Comparison of ENCODE assay signal across 9 mouse cellular contexts in genomic region chrX:94624835-94625803, GRCm38 (mm10). TPM values are rescaled to one million over a fixed set of nuclear protein-coding genes. Genes with fewer than 3 reads are reported as not detected.
DNase-seq lines count a peak whose midpoint lies in the region; ATAC-seq and TF ChIP-seq lines count a peak whose summit lies in the region.
"Had no signal": no experiment of that assay in that cellular context is flagged by ENCODE, and none has a peak within 500 bp of the region (broad histone marks: within the 10 kb centered on the region; RNA-seq: fewer than 3 reads in every experiment).

No protein-coding gene starts in this region.

- no peak overlapping the region for H3ac ChIP-seq in myocyte (ENCODE audit: control insufficient read depth, insufficient read length)

- no peak for TF ChIP-seq POLR2A in myocyte (IDR thresholded peaks at IDR 0.05; ENCODE audit: insufficient read length, low read depth)

- no peaks in the 10 kb centered on the region for H3K9me3 ChIP-seq in intestine, embryonic 15.5 days
- no peaks in the 10 kb centered on the region for H3K9me3 ChIP-seq in limb, embryonic 12.5 days

- H3K9ac ChIP-seq in intestine, embryonic 15.5 days = no peak overlapping the region
- H3K9ac ChIP-seq in limb, embryonic 12.5 days (replicated peaks) = no peak overlapping the region

- no peak overlapping the region for H3K27ac ChIP-seq in intestine, embryonic 15.5 days
- no peak overlapping the region for H3K27ac ChIP-seq in limb, embryonic 12.5 days

- no peaks in the 10 kb centered on the region for H3K4me1 ChIP-seq in intestine, embryonic 15.5 days (replicated peaks)
- no peaks in the 10 kb centered on the region for H3K4me1 ChIP-seq in limb, embryonic 12.5 days (replicated peaks)

- ATAC-seq in intestine, embryonic 15.5 days = peak; percentile 82
- no peak for ATAC-seq in limb, embryonic 12.5 days (ENCODE audit: insufficient number of reproducible peaks, insufficient read depth, low FRiP score, low TSS enrichment, low read depth)
- ATAC-seq: Patski had no signal

- H3K4me3 ChIP-seq in intestine, embryonic 15.5 days (replicated peaks) = no peak overlapping the region
- H3K4me3 ChIP-seq in limb, embryonic 12.5 days (replicated peaks) = peak overlapping the region; percentile 17; the same call in 1 of the 2 replicates
- H3K4me3 ChIP-seq in myocyte = no peak overlapping the region

- H3K36me3 ChIP-seq in intestine, embryonic 15.5 days = no peaks in the 10 kb centered on the region
- H3K36me3 ChIP-seq in limb, embryonic 12.5 days = no peaks in the 10 kb centered on the region
- H3K36me3 ChIP-seq in myocyte (ENCODE audit: control insufficient read depth, insufficient read depth) = no peaks in the 10 kb centered on the region

- H3K4me2 ChIP-seq in intestine, embryonic 15.5 days (replicated peaks) = peak overlapping the region; percentile 26; the same call in 1 of the 2 replicates
- H3K4me2 ChIP-seq in limb, embryonic 12.5 days = peak overlapping the region; percentile 41
- peak overlapping the region; percentile 42 for H3K4me2 ChIP-seq in myocyte (ENCODE audit: low read depth)

- no peaks in the 10 kb centered on the region for H3K79me2 ChIP-seq in myocyte (ENCODE audit: control insufficient read depth, insufficient read depth)

- 28% methylated on average over 13 of the region's 13 CpGs for WGBS in intestine, embryonic 15.5 days
- 31% methylated on average over 13 of the region's 13 CpGs for WGBS in limb, embryonic 12.5 days

- peak; percentile 37 for DNase-seq in gastrocnemius, postnatal 10 days
- no peak for DNase-seq in gastrocnemius, postnatal 36 days
- DNase-seq in brain, adult 2 months (ENCODE audit: low read depth, low spot score) = peak; percentile 82
- peak; percentile 23 to 62 for DNase-seq in frontal cortex, adult 2 months (ENCODE audit: extremely low spot score in 1 of 2, low spot score in 1 of 2)
- peak; percentile 45 for DNase-seq in thymus, postnatal 4 days

- intact Hi-C loops in gastrocnemius, postnatal 36 days (cut with DNase I) = no loop called here

- 0 out of 2 replicates have a peak, but pooled peaks cover 4% of the 10 kb centered on the region for H3K27me3 ChIP-seq in intestine, embryonic 15.5 days (replicated peaks)
- H3K27me3 ChIP-seq in limb, embryonic 12.5 days = peaks cover 11% of the 10 kb centered on the region; the same call in 1 of the 2 replicates
- no peaks in the 10 kb centered on the region for H3K27me3 ChIP-seq in myocyte (ENCODE audit: control insufficient read depth, insufficient read depth, insufficient read length)

TF ChIP-seq in myocyte, 11 proteins besides CTCF, POLR2A, EP300 and RAD21:
- TF ChIP-seq TCF3 (IDR thresholded peaks at IDR 0.05; ENCODE audit: insufficient read length, low read depth) (no peak), MYOG (IDR thresholded peaks at IDR 0.05; ENCODE audit: control insufficient read depth in 1 of 3, insufficient read depth in 1 of 3, insufficient read length in 2 of 3, low read depth in 2 of 3) (peak in 1 of 3 experiments; percentile 15)

RNA-seq across cellular contexts. Expression of gene Gspt2, which starts 10.8 kb away (rescaled TPM):
- total RNA-seq in gastrocnemius, postnatal 10 days (2021) = 1 to 10 TPM; 1.2 to 1.8 TPM
- under 1 TPM; 0.37 to 0.41 TPM for total RNA-seq in gastrocnemius, postnatal 36 days (2021)
- 34.5 and 38.3 TPM in 2 replicates for polyA plus RNA-seq in frontal cortex, adult 2 months (2012; rRNA removed)
- 3.5 and 4.6 TPM in 2 replicates for polyA plus RNA-seq in intestine, embryonic 15.5 days (2015; fragmentation: Nextera tagmentation; extraction: Ambion mirVana)
- 8.3 and 8.8 TPM in 2 replicates for polyA plus RNA-seq in limb, embryonic 12.5 days (2016; fragmentation: Nextera tagmentation; extraction: Ambion mirVana)
- polyA plus RNA-seq in myocyte (2012; fragmentation: generic; extraction: Trizol) = 1.6 TPM

Comparison
In these comparisons a context has a peak if more than half of its experiments do, and no peak if none do; other contexts are left out.
1. DNase-seq: peak in gastrocnemius, postnatal 10 days (single experiment), brain, adult 2 months (single experiment), frontal cortex, adult 2 months (2 of 2) and thymus, postnatal 4 days (single experiment); none in gastrocnemius, postnatal 36 days (0 of 2).
2. Peak in every context shown above with its lines, with median percentiles within 50 percentile points of each other: H3K4me2 ChIP-seq.